Mouse (Mus musculus) CH12.LX (cell line): Measurements from ENCODE around the gene Fads1. TPM values are rescaled to one million over a fixed set of nuclear protein-coding genes. Genes with fewer than 3 reads are reported as not detected.

Experiments
- DNase-seq: peaks from one replicate; pipeline ENCODE4 v3.0.0-alpha.2; 2013; ENCODE audit errors: extremely low read depth
- H3K27ac ChIP-seq: 2 replicates; pipeline ENCODE4 v1.5.1; 2012; ENCODE audit warnings: low read depth, mild to moderate bottlenecking, control low read depth, moderate library complexity; ENCODE audit not compliant: insufficient read depth
- H3K27me3 ChIP-seq: replicated peaks from 2 replicates; pipeline ENCODE3; 2012; ENCODE audit warnings: inconsistent platforms
- H3K36me3 ChIP-seq, 2 experiments: replicated peaks in 1 of 2; 2 replicates each; pipeline versions ENCODE3 to v1.6.1; 2012; ENCODE audit warnings: inconsistent platforms in 1 of 2, low read length in 1 of 2, mild to moderate bottlenecking in 1 of 2, mixed read lengths in 1 of 2, moderate library complexity in 1 of 2; ENCODE audit not compliant: control insufficient read depth in 1 of 2, insufficient read depth in 1 of 2
- H3K4me1 ChIP-seq, 2 experiments: 2 replicates each; pipeline ENCODE4 v1.6.1; 2012; ENCODE audit warnings: inconsistent platforms in 1 of 2, moderate library complexity in 1 of 2; ENCODE audit not compliant: insufficient read depth in 2 of 2, control insufficient read depth in 1 of 2
- H3K4me2 ChIP-seq: 2 replicates; pipeline ENCODE4 v1.6.1; 2012; ENCODE audit warnings: low read depth, mild to moderate bottlenecking, control low read depth; ENCODE audit not compliant: poor library complexity, insufficient read depth, severe bottlenecking
- H3K4me3 ChIP-seq, 3 experiments: fragments of 150-350 bp in 1 of 3; sonication (generic) in 1 of 3; replicated peaks in 1 of 3; 2 replicates each; pipeline versions ENCODE3 to v1.5.1; 2011 to 2012; ENCODE audit warnings: low read depth in 2 of 3, low read length in 2 of 3, mild to moderate bottlenecking in 2 of 3, moderate library complexity in 2 of 3, control low read depth in 1 of 3, improper control_type of control experiment in 1 of 3, inconsistent platforms in 1 of 3, mixed read lengths in 1 of 3; ENCODE audit not compliant: poor library complexity in 1 of 3
- H3K79me2 ChIP-seq: replicated peaks from 2 replicates; pipeline ENCODE4 v1.6.1; 2012; ENCODE audit warnings: mild to moderate bottlenecking, moderate library complexity; ENCODE audit not compliant: control insufficient read depth, poor library complexity, insufficient read depth, severe bottlenecking; ENCODE audit errors: extremely low read depth
- H3K9ac ChIP-seq: 2 replicates; pipeline ENCODE4 v1.6.1; 2012; ENCODE audit warnings: low read depth, mild to moderate bottlenecking, control low read depth, moderate library complexity; ENCODE audit not compliant: insufficient read depth
- H3K9me3 ChIP-seq: replicated peaks from 2 replicates; pipeline ENCODE3; 2012; ENCODE audit warnings: low read length, inconsistent platforms, mixed read lengths
- BHLHE40 ChIP-seq: IDR thresholded peaks from 2 replicates; pipeline ENCODE4 v1.6.1; 2011; ENCODE audit warnings: mild to moderate bottlenecking, low read depth, low read length, improper control_type of control experiment
- ELF1 ChIP-seq: IDR thresholded peaks from 2 replicates; pipeline ENCODE4 v1.6.1; 2014; ENCODE audit warnings: low read depth, mild to moderate bottlenecking, inconsistent platforms, low read length, improper control_type of control experiment
- ETS1 ChIP-seq: conservative IDR thresholded peaks from 2 replicates; pipeline ENCODE4 v1.6.1; 2012; ENCODE audit warnings: low read depth, mild to moderate bottlenecking, inconsistent platforms, low read length, improper control_type of control experiment, moderate library complexity
- HCFC1 ChIP-seq: IDR thresholded peaks from 2 replicates; pipeline ENCODE4 v1.6.1; 2012; ENCODE audit warnings: low read depth, mild to moderate bottlenecking, inconsistent platforms, low read length, improper control_type of control experiment
- JUN ChIP-seq: IDR thresholded peaks from 2 replicates; pipeline ENCODE4 v1.6.1; 2011; ENCODE audit warnings: low read depth, mild to moderate bottlenecking, low read length, improper control_type of control experiment, moderate library complexity; ENCODE audit not compliant: insufficient read depth
- MAFK ChIP-seq: IDR thresholded peaks from 2 replicates; pipeline ENCODE4 v1.6.1; 2011; ENCODE audit warnings: low read length, improper control_type of control experiment; ENCODE audit not compliant: insufficient replicate concordance
- MAX ChIP-seq: IDR thresholded peaks from 2 replicates; pipeline ENCODE4 v1.6.1; 2011; ENCODE audit warnings: low read length, improper control_type of control experiment
- MYC ChIP-seq: IDR thresholded peaks from 2 replicates; pipeline ENCODE4 v1.6.1; 2011; ENCODE audit warnings: low read depth, mild to moderate bottlenecking, improper control_type of control experiment, low read length
- POLR2A ChIP-seq: IDR thresholded peaks from 2 replicates; pipeline ENCODE4 v1.6.1; 2011; ENCODE audit warnings: low read depth, mild to moderate bottlenecking, improper control_type of control experiment, low read length
- POLR2AphosphoS2 ChIP-seq: IDR thresholded peaks from 2 replicates; pipeline ENCODE4 v1.6.1; 2011; ENCODE audit warnings: low read depth, low read length, improper control_type of control experiment
- SMC3 ChIP-seq: IDR thresholded peaks from 2 replicates; pipeline ENCODE4 v1.6.1; 2011; ENCODE audit warnings: low read depth, low read length, improper control_type of control experiment
- UBTF ChIP-seq: IDR thresholded peaks from 2 replicates; pipeline ENCODE4 v1.6.1; 2012; ENCODE audit warnings: low read depth, mild to moderate bottlenecking, inconsistent platforms, low read length, improper control_type of control experiment, moderate library complexity
- USF1 ChIP-seq: IDR thresholded peaks from 2 replicates; pipeline ENCODE4 v1.6.1; 2014; ENCODE audit warnings: low read depth, mild to moderate bottlenecking, inconsistent platforms, low read length, improper control_type of control experiment
- USF2 ChIP-seq: conservative IDR thresholded peaks from 2 replicates; pipeline ENCODE4 v1.6.1; 2011; ENCODE audit warnings: low read depth, low read length, improper control_type of control experiment
- ZMIZ1 ChIP-seq: IDR thresholded peaks from 2 replicates; pipeline ENCODE4 v1.6.1; 2012; ENCODE audit warnings: low read depth, mild to moderate bottlenecking, inconsistent platforms, low read length, improper control_type of control experiment
- dilution Hi-C: fragments of 300-500 bp; cut with MboI; formaldehyde crosslinking; loops from 2 replicates; pipeline ENCODE4 v1.14.3; 2020; ENCODE audit warnings: low sequenced_read_pairs; ENCODE audit not compliant: extremely low pct_unique_long_range_greater_than_20kb, extremely low pct_ligation_motif_present
- in situ Hi-C: fragments of 300-500 bp; cut with MboI; formaldehyde crosslinking; loops from 3 replicates; pipeline ENCODE4 v1.14.3; 2019; ENCODE audit warnings: low sequenced_read_pairs, low pct_ligation_motif_present, low pct_unique_long_range_greater_than_20kb, mixed read lengths
- polyA plus RNA-seq: library from polyadenylated mRNA; unstranded; fragments of >175 nt; gene quantifications from 2 replicates; pipeline ENCODE4 v1.2.1, GENCODE M21; 2012; ENCODE audit warnings: low read depth; ENCODE audit not compliant: insufficient read length
- total RNA-seq, 2 experiments: library from RNA; depleted of rRNA; stranded (reverse); fragments of 300-350 nt in 1 of 2; fragments of >200 nt in 1 of 2; gene quantifications; 2 replicates each; pipeline ENCODE4 v1.2.3; 2012 to 2014

The Fads1 gene
- total and polyA plus RNA-seq, 3 experiments = 30.6 to 44.7 (median 37.2) TPM

GRCm38 (mm10) chr19:10183299-10183983 lies 753 bp downstream of the Fads1 start:
- in situ Hi-C loops = no loop called here

DNA sequence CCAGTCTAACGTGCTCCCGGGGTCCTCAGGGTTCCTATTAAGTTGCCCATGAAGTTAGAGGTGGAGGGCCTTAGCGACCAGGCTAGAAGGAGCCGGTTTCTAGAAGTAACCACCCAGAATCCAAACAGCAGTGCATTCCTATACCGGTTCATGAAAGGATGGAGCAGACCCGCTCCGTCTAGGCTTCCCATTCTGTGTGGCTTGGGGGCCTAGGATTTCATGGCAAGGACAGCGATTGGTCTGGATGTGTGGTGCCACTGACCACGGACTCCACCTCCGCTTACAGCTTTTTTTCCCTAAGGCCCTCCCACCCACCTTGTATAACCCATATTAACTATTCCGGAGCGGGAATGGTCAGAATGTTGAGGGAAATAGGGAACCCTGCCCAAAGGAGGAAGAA lies 1.4 kb downstream of the Fads1 start:
- H3K4me2 ChIP-seq = peak overlapping the region; percentile 42
- no peak for TF ChIP-seq JUN
- no peak for TF ChIP-seq MAX
- TF ChIP-seq POLR2AphosphoS2 = no peak
- no peak for TF ChIP-seq MAFK
- no peak for TF ChIP-seq BHLHE40
- TF ChIP-seq HCFC1 = no peak
- no peak for TF ChIP-seq ELF1
- H3K36me3 ChIP-seq = peaks cover 28 to 47% of the 10 kb centered on the region in 2 experiments
- no peaks in the 10 kb centered on the region for H3K79me2 ChIP-seq
- in situ Hi-C loops (no loop called here), dilution Hi-C loops (no loop called here)
- H3K4me1 ChIP-seq = peaks cover 12 to 22% of the 10 kb centered on the region in 2 experiments
- DNase-seq = no peak
- H3K4me3 ChIP-seq = peak overlapping the region; percentile 77 to 90 (median 84)
- H3K27ac ChIP-seq = no peak overlapping the region
- no peaks in the 10 kb centered on the region for H3K9me3 ChIP-seq
- H3K9ac ChIP-seq = peak overlapping the region; percentile 88; the same call in 1 of the 2 replicates
- no peaks in the 10 kb centered on the region for H3K27me3 ChIP-seq

More at GRCm38 (mm10) chr19:10183299-10183983, 753 bp downstream of the Fads1 start:
- H3K4me1 ChIP-seq = peaks cover 12 to 22% of the 10 kb centered on the region in 2 experiments
- peak overlapping the region; percentile 77 to 90 (median 84) for H3K4me3 ChIP-seq
- H3K9me3 ChIP-seq = peaks cover under 1% of the 10 kb centered on the region
- H3K79me2 ChIP-seq = no peaks in the 10 kb centered on the region
- H3K27ac ChIP-seq = peak overlapping the region; percentile 17
- dilution Hi-C loops = no loop called here
- H3K27me3 ChIP-seq = no peaks in the 10 kb centered on the region
- peaks cover 22 to 40% of the 10 kb centered on the region in 2 experiments for H3K36me3 ChIP-seq
- peak overlapping the region; percentile 88 for H3K9ac ChIP-seq
- TF ChIP-seq ELF1 = no peak
- 0 out of 2 replicates have a peak, but pooled peaks have one; percentile 23 for TF ChIP-seq UBTF
- TF ChIP-seq, all 38 proteins: peak for 1
- peak overlapping the region; percentile 42 for H3K4me2 ChIP-seq
- DNase-seq = peak; percentile 40

DNA sequence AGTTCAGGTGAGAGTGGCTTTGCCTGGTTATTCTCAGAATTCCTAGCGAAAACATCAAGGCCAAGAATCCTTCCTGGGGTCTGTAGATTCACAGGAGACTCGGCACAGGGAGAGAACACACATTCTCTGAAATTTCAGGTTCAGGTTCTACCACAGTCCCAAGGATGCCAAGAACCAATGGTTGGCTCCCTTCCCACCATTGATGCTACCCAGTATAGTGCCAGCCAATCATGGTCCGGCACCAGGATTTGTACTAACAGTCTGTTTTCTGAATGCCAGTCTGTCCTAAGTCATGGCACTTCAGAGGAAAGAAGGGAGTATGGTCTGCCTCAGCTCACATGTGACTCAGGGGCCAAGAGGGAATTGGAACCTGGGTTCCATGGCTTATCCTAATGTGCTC lies 3.2 kb downstream of the Fads1 start:
- no peak overlapping the region for H3K27ac ChIP-seq
- H3K4me3 ChIP-seq = no peak overlapping the region
- no peak overlapping the region for H3K9ac ChIP-seq
- in situ Hi-C loops = no loop called here
- H3K9me3 ChIP-seq = no peaks in the 10 kb centered on the region
- no peaks in the 10 kb centered on the region for H3K79me2 ChIP-seq
- no peak for DNase-seq
- H3K36me3 ChIP-seq = peaks cover 36 to 61% of the 10 kb centered on the region in 2 experiments
- TF ChIP-seq MYC (no peak), USF1 (no peak), UBTF (no peak), POLR2A (no peak), ELF1 (no peak), ZMIZ1 (no peak), ETS1 (no peak), USF2 (no peak), HCFC1 (no peak), MAX (no peak), SMC3 (no peak)
- TF ChIP-seq, all 38 proteins: peak for 0
- Histone ChIP-seq H3K4me1 (peaks cover 12 to 35% of the 10 kb centered on the region in 2 experiments), H3K27me3 (no peaks in the 10 kb centered on the region), H3K4me2 (no peak overlapping the region)
- dilution Hi-C loops = no loop called here
